Mouse (Mus musculus): Measurements from ENCODE around the gene Fhit.

Gene Fhit

GRCm38 (mm10) chr14:10701707-10702106, 460.1 kb downstream of the Fhit start:
- DNase-seq, result no peak

- DNase-seq, result no peak
Measured at GRCm38 (mm10) chr14:10680041-10680440, 481.8 kb downstream of the Fhit start.

GRCm38 (mm10) chr14:10679638-10680037, 482.2 kb downstream of the Fhit start:
- no peak for DNase-seq

- DNase-seq, result no peak
Measured at GRCm38 (mm10) chr14:10677627-10678026, 484.2 kb downstream of the Fhit start.

GRCm38 (mm10) chr14:10660247-10660646, 501.6 kb downstream of the Fhit start:
- no peak for DNase-seq

- DNase-seq, result no peak
Measured at GRCm38 (mm10) chr14:10659326-10659725, 502.5 kb downstream of the Fhit start.

- DNase-seq, result no peak
Measured at GRCm38 (mm10) chr14:10658219-10658618, 503.6 kb downstream of the Fhit start.

GRCm38 (mm10) chr14:10657364-10657763, 504.5 kb downstream of the Fhit start:
- DNase-seq, result no peak

GRCm38 (mm10) chr14:10655842-10656241, 506.0 kb downstream of the Fhit start:
- no peak for DNase-seq

- DNase-seq, result no peak
Measured at GRCm38 (mm10) chr14:10647832-10648231, 514.0 kb downstream of the Fhit start.

GRCm38 (mm10) chr14:10631783-10632182, 530.1 kb downstream of the Fhit start:
- DNase-seq, result no peak

GRCm38 (mm10) chr14:10630831-10631360, 530.9 kb downstream of the Fhit start:
- DNase-seq, result no peak

GRCm38 (mm10) chr14:10593467-10593866, 568.4 kb downstream of the Fhit start:
- DNase-seq, result no peak

GRCm38 (mm10) chr14:10568937-10569552, 592.8 kb downstream of the Fhit start:
- DNase-seq, result no peak

GRCm38 (mm10) chr14:10567771-10568170, 594.1 kb downstream of the Fhit start:
- DNase-seq, result no peak

GRCm38 (mm10) chr14:10554755-10555154, 607.1 kb downstream of the Fhit start:
- no peak for DNase-seq

- no peak for DNase-seq
Measured at GRCm38 (mm10) chr14:10548632-10549031, 613.2 kb downstream of the Fhit start.

GRCm38 (mm10) chr14:10545916-10546315, 615.9 kb downstream of the Fhit start:
- DNase-seq, result no peak

- peak in 1 of 2 experiments; percentile 6 for DNase-seq
Measured at GRCm38 (mm10) chr14:10534862-10535261, 627.0 kb downstream of the Fhit start.

GRCm38 (mm10) chr14:10531748-10532500, 629.9 kb downstream of the Fhit start:
- no peak for DNase-seq

GRCm38 (mm10) chr14:10526800-10527199, 635.0 kb downstream of the Fhit start:
- DNase-seq, result no peak

GRCm38 (mm10) chr14:10525786-10526185, 636.0 kb downstream of the Fhit start:
- DNase-seq, result no peak

GRCm38 (mm10) chr14:10514026-10514425, 647.8 kb downstream of the Fhit start:
- DNase-seq, result no peak

- DNase-seq, result no peak
Measured at GRCm38 (mm10) chr14:10509252-10509651, 652.6 kb downstream of the Fhit start.

All from spleen, adult 18-20 months (tissue).